Mouse (Mus musculus) left cerebral cortex, postnatal 36 days (tissue): ENCODE measurements around the gene Serf1. TPM values are rescaled to one million over a fixed set of nuclear protein-coding genes. Genes with fewer than 3 reads are reported as not detected.

Source experiments
- total RNA-seq, 2 experiments: library from RNA; stranded (reverse); gene quantifications; 2 replicates each; pipeline ENCODE4 v1.2.3; 2021

The Serf1 gene
- total RNA-seq, 2 experiments from 2014 or later = 18.6 to 20.8 TPM

Other genes starting within 250 kb of the Serf1 start
- gene Cartpt, start 206.9 kb upstream of the Serf1 start, total RNA-seq = 10 to 100 TPM; 18.7 to 33.6 TPM
- gene Mccc2, start 92.4 kb upstream of the Serf1 start, total RNA-seq = 10 to 100 TPM; 21.4 to 24.5 TPM
- gene Bdp1, start 3.9 kb upstream of the Serf1 start, total RNA-seq = 10 to 100 TPM; 29.2 to 51.6 TPM
- 10 to 100 TPM; 36.8 to 41.3 TPM for gene Smn1, start 16.8 kb downstream of the Serf1 start, total RNA-seq
- under 1 TPM; 0.34 to 0.39 TPM for gene Naip2, start 94.1 kb downstream of the Serf1 start, total RNA-seq
- under 1 TPM; 0.20 to 0.39 TPM for gene Naip5, start 138.3 kb downstream of the Serf1 start, total RNA-seq
- gene Naip6, start 209.7 kb downstream of the Serf1 start, total RNA-seq = under 1 TPM; 0.17 to 0.18 TPM